Mouse (Mus musculus) CH12.LX (cell line): ENCODE data around the gene Fbxl15. TPM values are rescaled to one million over a fixed set of nuclear protein-coding genes. Genes with fewer than 3 reads are reported as not detected.

Experiments
- DNase-seq: peaks from one replicate; pipeline ENCODE4 v3.0.0-alpha.2; 2013; ENCODE audit errors: extremely low read depth
- H3K27ac ChIP-seq: 2 replicates; pipeline ENCODE4 v1.5.1; 2012; ENCODE audit warnings: low read depth, mild to moderate bottlenecking, control low read depth, moderate library complexity; ENCODE audit not compliant: insufficient read depth
- H3K27me3 ChIP-seq: replicated peaks from 2 replicates; pipeline ENCODE3; 2012; ENCODE audit warnings: inconsistent platforms
- H3K36me3 ChIP-seq, 2 experiments: replicated peaks in 1 of 2; 2 replicates each; pipeline versions ENCODE3 to v1.6.1; 2012; ENCODE audit warnings: inconsistent platforms in 1 of 2, low read length in 1 of 2, mild to moderate bottlenecking in 1 of 2, mixed read lengths in 1 of 2, moderate library complexity in 1 of 2; ENCODE audit not compliant: control insufficient read depth in 1 of 2, insufficient read depth in 1 of 2
- H3K4me1 ChIP-seq, 2 experiments: 2 replicates each; pipeline ENCODE4 v1.6.1; 2012; ENCODE audit warnings: inconsistent platforms in 1 of 2, moderate library complexity in 1 of 2; ENCODE audit not compliant: insufficient read depth in 2 of 2, control insufficient read depth in 1 of 2
- H3K4me2 ChIP-seq: 2 replicates; pipeline ENCODE4 v1.6.1; 2012; ENCODE audit warnings: low read depth, mild to moderate bottlenecking, control low read depth; ENCODE audit not compliant: poor library complexity, insufficient read depth, severe bottlenecking
- H3K4me3 ChIP-seq, 3 experiments: fragments of 150-350 bp in 1 of 3; sonication (generic) in 1 of 3; replicated peaks in 1 of 3; 2 replicates each; pipeline versions ENCODE3 to v1.5.1; 2011 to 2012; ENCODE audit warnings: low read depth in 2 of 3, low read length in 2 of 3, mild to moderate bottlenecking in 2 of 3, moderate library complexity in 2 of 3, control low read depth in 1 of 3, improper control_type of control experiment in 1 of 3, inconsistent platforms in 1 of 3, mixed read lengths in 1 of 3; ENCODE audit not compliant: poor library complexity in 1 of 3
- H3K79me2 ChIP-seq: replicated peaks from 2 replicates; pipeline ENCODE4 v1.6.1; 2012; ENCODE audit warnings: mild to moderate bottlenecking, moderate library complexity; ENCODE audit not compliant: control insufficient read depth, poor library complexity, insufficient read depth, severe bottlenecking; ENCODE audit errors: extremely low read depth
- H3K9ac ChIP-seq: 2 replicates; pipeline ENCODE4 v1.6.1; 2012; ENCODE audit warnings: low read depth, mild to moderate bottlenecking, control low read depth, moderate library complexity; ENCODE audit not compliant: insufficient read depth
- H3K9me3 ChIP-seq: replicated peaks from 2 replicates; pipeline ENCODE3; 2012; ENCODE audit warnings: low read length, inconsistent platforms, mixed read lengths
- CHD1 ChIP-seq: IDR thresholded peaks from 2 replicates; pipeline ENCODE4 v1.6.1; 2012; ENCODE audit warnings: low read depth, low read length, improper control_type of control experiment, inconsistent platforms
- ELF1 ChIP-seq: IDR thresholded peaks from 2 replicates; pipeline ENCODE4 v1.6.1; 2014; ENCODE audit warnings: low read depth, mild to moderate bottlenecking, inconsistent platforms, low read length, improper control_type of control experiment
- ETS1 ChIP-seq: conservative IDR thresholded peaks from 2 replicates; pipeline ENCODE4 v1.6.1; 2012; ENCODE audit warnings: low read depth, mild to moderate bottlenecking, inconsistent platforms, low read length, improper control_type of control experiment, moderate library complexity
- HCFC1 ChIP-seq: IDR thresholded peaks from 2 replicates; pipeline ENCODE4 v1.6.1; 2012; ENCODE audit warnings: low read depth, mild to moderate bottlenecking, inconsistent platforms, low read length, improper control_type of control experiment
- IRF4 ChIP-seq: IDR thresholded peaks from 2 replicates; pipeline ENCODE4 v1.6.1; 2014; ENCODE audit warnings: low read depth, mild to moderate bottlenecking, inconsistent platforms, low read length, improper control_type of control experiment
- JUN ChIP-seq: IDR thresholded peaks from 2 replicates; pipeline ENCODE4 v1.6.1; 2011; ENCODE audit warnings: low read depth, mild to moderate bottlenecking, low read length, improper control_type of control experiment, moderate library complexity; ENCODE audit not compliant: insufficient read depth
- MAX ChIP-seq: IDR thresholded peaks from 2 replicates; pipeline ENCODE4 v1.6.1; 2011; ENCODE audit warnings: low read length, improper control_type of control experiment
- MXI1 ChIP-seq: IDR thresholded peaks from 2 replicates; pipeline ENCODE4 v1.6.1; 2011; ENCODE audit warnings: mild to moderate bottlenecking, low read depth, low read length, improper control_type of control experiment
- MYC ChIP-seq: IDR thresholded peaks from 2 replicates; pipeline ENCODE4 v1.6.1; 2011; ENCODE audit warnings: low read depth, mild to moderate bottlenecking, improper control_type of control experiment, low read length
- NRF1 ChIP-seq: IDR thresholded peaks from 2 replicates; pipeline ENCODE4 v1.6.1; 2014; ENCODE audit warnings: low read depth, mild to moderate bottlenecking, inconsistent platforms, low read length, improper control_type of control experiment, moderate library complexity
- PAX5 ChIP-seq: IDR thresholded peaks from 2 replicates; pipeline ENCODE4 v1.6.1; 2012; ENCODE audit warnings: low read length, inconsistent platforms, mixed read lengths
- POLR2A ChIP-seq: IDR thresholded peaks from 2 replicates; pipeline ENCODE4 v1.6.1; 2011; ENCODE audit warnings: low read depth, mild to moderate bottlenecking, improper control_type of control experiment, low read length
- POLR2AphosphoS2 ChIP-seq: IDR thresholded peaks from 2 replicates; pipeline ENCODE4 v1.6.1; 2011; ENCODE audit warnings: low read depth, low read length, improper control_type of control experiment
- RAD21 ChIP-seq: IDR thresholded peaks from 2 replicates; pipeline ENCODE4 v1.6.1; 2011; ENCODE audit warnings: low read depth, mild to moderate bottlenecking, low read length, improper control_type of control experiment, moderate library complexity
- RCOR1 ChIP-seq: conservative IDR thresholded peaks from 2 replicates; pipeline ENCODE4 v1.6.1; 2012; ENCODE audit warnings: low read depth, mild to moderate bottlenecking, inconsistent platforms, low read length, improper control_type of control experiment
- SIN3A ChIP-seq: IDR thresholded peaks from 2 replicates; pipeline ENCODE4 v1.6.1; 2012; ENCODE audit warnings: low read length, improper control_type of control experiment, inconsistent platforms
- TCF12 ChIP-seq: IDR thresholded peaks from 2 replicates; pipeline ENCODE4 v1.6.1; 2014; ENCODE audit warnings: low read depth, mild to moderate bottlenecking, inconsistent platforms, low read length, improper control_type of control experiment
- UBTF ChIP-seq: IDR thresholded peaks from 2 replicates; pipeline ENCODE4 v1.6.1; 2012; ENCODE audit warnings: low read depth, mild to moderate bottlenecking, inconsistent platforms, low read length, improper control_type of control experiment, moderate library complexity
- USF1 ChIP-seq: IDR thresholded peaks from 2 replicates; pipeline ENCODE4 v1.6.1; 2014; ENCODE audit warnings: low read depth, mild to moderate bottlenecking, inconsistent platforms, low read length, improper control_type of control experiment
- USF2 ChIP-seq: conservative IDR thresholded peaks from 2 replicates; pipeline ENCODE4 v1.6.1; 2011; ENCODE audit warnings: low read depth, low read length, improper control_type of control experiment
- ZC3H11A ChIP-seq: IDR thresholded peaks from 2 replicates; pipeline ENCODE4 v1.6.1; 2012; ENCODE audit warnings: low read depth, mild to moderate bottlenecking, inconsistent platforms, low read length, improper control_type of control experiment
- ZKSCAN1 ChIP-seq: IDR thresholded peaks from 2 replicates; pipeline ENCODE4 v1.6.1; 2012; ENCODE audit warnings: low read depth, inconsistent platforms, low read length, improper control_type of control experiment, borderline replicate concordance
- ZMIZ1 ChIP-seq: IDR thresholded peaks from 2 replicates; pipeline ENCODE4 v1.6.1; 2012; ENCODE audit warnings: low read depth, mild to moderate bottlenecking, inconsistent platforms, low read length, improper control_type of control experiment
- ZNF384 ChIP-seq: IDR thresholded peaks from 2 replicates; pipeline ENCODE4 v1.6.1; 2012; ENCODE audit warnings: low read depth, low read length, improper control_type of control experiment, inconsistent platforms
- dilution Hi-C: fragments of 300-500 bp; cut with MboI; formaldehyde crosslinking; loops from 2 replicates; pipeline ENCODE4 v1.14.3; 2020; ENCODE audit warnings: low sequenced_read_pairs; ENCODE audit not compliant: extremely low pct_unique_long_range_greater_than_20kb, extremely low pct_ligation_motif_present
- in situ Hi-C: fragments of 300-500 bp; cut with MboI; formaldehyde crosslinking; loops from 3 replicates; pipeline ENCODE4 v1.14.3; 2019; ENCODE audit warnings: low sequenced_read_pairs, low pct_ligation_motif_present, low pct_unique_long_range_greater_than_20kb, mixed read lengths
- polyA plus RNA-seq: library from polyadenylated mRNA; unstranded; fragments of >175 nt; gene quantifications from 2 replicates; pipeline ENCODE4 v1.2.1, GENCODE M21; 2012; ENCODE audit warnings: low read depth; ENCODE audit not compliant: insufficient read length
- total RNA-seq, 2 experiments: library from RNA; depleted of rRNA; stranded (reverse); fragments of 300-350 nt in 1 of 2; fragments of >200 nt in 1 of 2; gene quantifications; 2 replicates each; pipeline ENCODE4 v1.2.3; 2012 to 2014

The Fbxl15 gene
- total and polyA plus RNA-seq, 3 experiments: 7.6 to 9.9 (median 9.4) TPM

- no peaks in the 10 kb centered on the region for H3K9me3 ChIP-seq
- no peak overlapping the region for H3K9ac ChIP-seq
- H3K27me3 ChIP-seq: no peaks in the 10 kb centered on the region
- no peak overlapping the region for H3K27ac ChIP-seq
- DNase-seq: no peak
- no peaks in the 10 kb centered on the region for H3K79me2 ChIP-seq
- H3K4me2 ChIP-seq: no peak overlapping the region
- in situ Hi-C loops (no loop called here), dilution Hi-C loops (no loop called here)
- no peak overlapping the region for H3K4me3 ChIP-seq
- 0 out of 4 replicates have a peak, but pooled peaks cover 0 to 4% of the 10 kb centered on the region in 2 experiments for H3K4me1 ChIP-seq
- H3K36me3 ChIP-seq: peaks cover 33 to 83% of the 10 kb centered on the region in 2 experiments
- TF ChIP-seq ELF1 (no peak), HCFC1 (no peak), RAD21 (no peak), TCF12 (no peak), NRF1 (no peak), ZKSCAN1 (no peak), ZNF384 (no peak)
Measured at GRCm38 (mm10) chr19:46374477-46375088, 46.6 kb downstream of the Fbxl15 start.

GRCm38 (mm10) chr19:46375489-46375888, 47.5 kb downstream of the Fbxl15 start:
- in situ Hi-C loops (no loop called here), dilution Hi-C loops (no loop called here)
- peaks cover 42 to 87% of the 10 kb centered on the region in 2 experiments for H3K36me3 ChIP-seq

GRCm38 (mm10) chr19:46375891-46376290, 47.9 kb downstream of the Fbxl15 start:
- in situ Hi-C loops: no loop called here
- Histone ChIP-seq H3K27me3 (no peaks in the 10 kb centered on the region), H3K4me2 (no peak overlapping the region)
- TF ChIP-seq PAX5 (no peak), MYC (no peak), HCFC1 (no peak), ZMIZ1 (no peak), NRF1 (no peak), UBTF (no peak), USF1 (no peak), RCOR1 (no peak), MAX (no peak), RAD21 (no peak), ETS1 (no peak), SIN3A (no peak), MXI1 (no peak), JUN (no peak)
- TF ChIP-seq, all 38 proteins: peak for 0
- dilution Hi-C loops: no loop called here
- Histone ChIP-seq H3K27ac (no peak overlapping the region), H3K9ac (no peak overlapping the region), H3K4me1 (0 out of 4 replicates have a peak, but pooled peaks cover 0 to 4% of the 10 kb centered on the region in 2 experiments), H3K79me2 (no peaks in the 10 kb centered on the region), H3K4me3 (no peak overlapping the region), H3K36me3 (peaks cover 46 to 90% of the 10 kb centered on the region in 2 experiments), H3K9me3 (no peaks in the 10 kb centered on the region)
- no peak for DNase-seq

More at GRCm38 (mm10) chr19:46375489-46375888, 47.5 kb downstream of the Fbxl15 start:
- Histone ChIP-seq H3K9me3 (no peaks in the 10 kb centered on the region), H3K9ac (no peak overlapping the region), H3K4me3 (no peak overlapping the region), H3K4me1 (0 out of 4 replicates have a peak, but pooled peaks cover 0 to 4% of the 10 kb centered on the region in 2 experiments), H3K79me2 (no peaks in the 10 kb centered on the region), H3K27ac (no peak overlapping the region), H3K4me2 (no peak overlapping the region), H3K27me3 (no peaks in the 10 kb centered on the region)
- DNase-seq: no peak
- TF ChIP-seq ZKSCAN1 (no peak), ELF1 (no peak), ZNF384 (no peak), IRF4 (no peak), POLR2A (no peak), MYC (no peak), USF2 (no peak), CHD1 (no peak), UBTF (no peak), MXI1 (no peak), JUN (no peak), PAX5 (no peak), ZC3H11A (no peak), POLR2AphosphoS2 (no peak)
